Mouse (Mus musculus) cerebellum, adult 2 months (tissue): ENCODE data around the gene Flnc. TPM values are rescaled to one million over a fixed set of nuclear protein-coding genes. Genes with fewer than 3 reads are reported as not detected.

Experiments used
- DNase-seq, 2 experiments: peaks; one replicate each; pipeline ENCODE4 v3.0.0; 2021
- H3K27ac ChIP-seq: fragments of 200-500 bp; 2 replicates; pipeline ENCODE4 v1.5.1; 2012; ENCODE audit warnings: low read length, control low read depth, inconsistent platforms; ENCODE audit not compliant: insufficient read depth
- H3K27me3 ChIP-seq: fragments of 200-500 bp; 2 replicates; pipeline ENCODE4 v1.6.1; 2012; ENCODE audit warnings: inconsistent platforms, mild to moderate bottlenecking, low read length, moderate library complexity; ENCODE audit not compliant: control insufficient read depth, insufficient read depth
- H3K4me1 ChIP-seq: fragments of 200-500 bp; 2 replicates; pipeline ENCODE4 v1.6.1; 2011; ENCODE audit warnings: low read length; ENCODE audit not compliant: control insufficient read depth, insufficient read depth
- H3K4me3 ChIP-seq: fragments of 200-500 bp; replicated peaks from 2 replicates; pipeline ENCODE3; 2011; ENCODE audit warnings: mild to moderate bottlenecking, low read depth, low read length, control low read depth; ENCODE audit not compliant: insufficient read depth
- CTCF ChIP-seq: fragments of 200-500 bp; IDR thresholded peaks from 2 replicates; pipeline ENCODE4 v1.5.1; 2011; ENCODE audit warnings: low read depth, mild to moderate bottlenecking, control low read depth, low read length, moderate library complexity, borderline replicate concordance; ENCODE audit not compliant: insufficient read depth
- POLR2A ChIP-seq: fragments of 200-500 bp; IDR thresholded peaks from 2 replicates; pipeline ENCODE4 v1.6.1; 2011; ENCODE audit warnings: low read length, control low read depth, borderline replicate concordance; ENCODE audit not compliant: insufficient read depth
- WGBS: fragments of 180-500 bp; shearing (Covaris S2); methylation state at CpG from one replicate; pipeline ENCODE4 v1.1.7; 2018; 5-methylcytosine and 5-hydroxymethylcytosine counted together
- polyA plus RNA-seq: library from polyadenylated mRNA; depleted of rRNA; stranded (reverse); fragments of >200 nt; gene quantifications from 2 replicates; pipeline ENCODE4 v1.2.3, GENCODE M21; 2012

Gene Flnc
- polyA plus RNA-seq, 1 experiment = 0.72 TPM

- Histone ChIP-seq H3K4me3 (no peak overlapping the region), H3K4me1 (no peaks in the 10 kb centered on the region), H3K27me3 (no peaks in the 10 kb centered on the region), H3K27ac (no peak overlapping the region)
- 90% methylated on average over 2 of the region's 2 CpGs for WGBS
- TF ChIP-seq CTCF = no peak
- TF ChIP-seq POLR2A = no peak
- DNase-seq = no peak
Observed at GRCm38 (mm10) chr6:29420596-29420995, 12.5 kb upstream of the Flnc start.

GRCm38 (mm10) chr6:29425118-29425517 lies 7.9 kb upstream of the Flnc start:
- Histone ChIP-seq H3K4me1 (no peaks in the 10 kb centered on the region), H3K4me3 (no peak overlapping the region), H3K27ac (no peak overlapping the region), H3K27me3 (no peaks in the 10 kb centered on the region)
- WGBS = 52% methylated on average over 8 of the region's 8 CpGs
- DNase-seq = no peak
- no peak for TF ChIP-seq CTCF
- no peak for TF ChIP-seq POLR2A

GRCm38 (mm10) chr6:29426331-29426730 lies 6.7 kb upstream of the Flnc start:
- H3K4me3 ChIP-seq = no peak overlapping the region
- no peak overlapping the region for H3K27ac ChIP-seq
- 85% methylated on average over 6 of the region's 6 CpGs for WGBS
- H3K27me3 ChIP-seq = no peaks in the 10 kb centered on the region
- TF ChIP-seq POLR2A (no peak), CTCF (no peak)
- H3K4me1 ChIP-seq = no peaks in the 10 kb centered on the region
- DNase-seq = no peak

- Histone ChIP-seq H3K27me3 (no peaks in the 10 kb centered on the region; the same call in 1 of the 2 replicates), H3K4me3 (no peak overlapping the region), H3K27ac (no peak overlapping the region), H3K4me1 (no peaks in the 10 kb centered on the region)
- WGBS = 50% methylated on average over 4 of the region's 4 CpGs
- no peak for TF ChIP-seq POLR2A
- no peak for TF ChIP-seq CTCF
- DNase-seq = no peak
Observed at GRCm38 (mm10) chr6:29428171-29428570, 4.9 kb upstream of the Flnc start.

- WGBS = 52% methylated on average over 15 of the region's 15 CpGs
- Histone ChIP-seq H3K27me3 (no peaks in the 10 kb centered on the region; the same call in 1 of the 2 replicates), H3K4me1 (no peaks in the 10 kb centered on the region)
Observed at GRCm38 (mm10) chr6:29430681-29431420, 2.2 kb upstream of the Flnc start.

GRCm38 (mm10) chr6:29431473-29431872 lies 1.6 kb upstream of the Flnc start:
- H3K27me3 ChIP-seq = no peaks in the 10 kb centered on the region; the same call in 1 of the 2 replicates
- no peak overlapping the region for H3K27ac ChIP-seq
- WGBS = 25% methylated on average over 5 of the region's 5 CpGs
- DNase-seq = no peak
- no peak overlapping the region for H3K4me3 ChIP-seq
- TF ChIP-seq POLR2A (no peak), CTCF (no peak)
- H3K4me1 ChIP-seq = no peaks in the 10 kb centered on the region

More at GRCm38 (mm10) chr6:29430681-29431420, 2.2 kb upstream of the Flnc start:
- H3K4me3 ChIP-seq = no peak overlapping the region
- TF ChIP-seq POLR2A (no peak), CTCF (no peak)
- H3K27ac ChIP-seq = no peak overlapping the region
- DNase-seq = no peak

- Histone ChIP-seq H3K4me1 (no peaks in the 10 kb centered on the region), H3K27ac (no peak overlapping the region), H3K27me3 (no peaks in the 10 kb centered on the region; the same call in 1 of the 2 replicates), H3K4me3 (no peak overlapping the region)
- TF ChIP-seq CTCF (no peak), POLR2A (no peak)
- no peak for DNase-seq
- 36% methylated on average over 3 of the region's 3 CpGs for WGBS
Observed at GRCm38 (mm10) chr6:29432156-29432555, 900 bp upstream of the Flnc start.

- H3K27me3 ChIP-seq = no peaks in the 10 kb centered on the region; the same call in 1 of the 2 replicates
Observed at GRCm38 (mm10) chr6:29432676-29433037, 399 bp upstream of the Flnc start.

More at GRCm38 (mm10) chr6:29432676-29433037, 399 bp upstream of the Flnc start:
- no peaks in the 10 kb centered on the region for H3K4me1 ChIP-seq
- H3K27ac ChIP-seq = no peak overlapping the region
- no peak for DNase-seq
- no peak for TF ChIP-seq POLR2A
- no peak for TF ChIP-seq CTCF
- no peak overlapping the region for H3K4me3 ChIP-seq
